Mouse (Mus musculus) kidney, adult 2 months (tissue): ENCODE measurements around the gene Dnhd1.

Experiments used
- CTCF ChIP-seq: fragments of 200-500 bp; conservative IDR thresholded peaks from 2 replicates; pipeline ENCODE4 v1.5.1; 2011; ENCODE audit warnings: low read depth, mild to moderate bottlenecking, control low read depth, low read length, moderate library complexity, mixed read lengths; ENCODE audit not compliant: insufficient read depth, insufficient read length
- POLR2A ChIP-seq: fragments of 200-500 bp; IDR thresholded peaks from one replicate; pipeline ENCODE4 v1.6.1; 2011; ENCODE audit warnings: low read depth, low read length, control low read depth

DNA sequence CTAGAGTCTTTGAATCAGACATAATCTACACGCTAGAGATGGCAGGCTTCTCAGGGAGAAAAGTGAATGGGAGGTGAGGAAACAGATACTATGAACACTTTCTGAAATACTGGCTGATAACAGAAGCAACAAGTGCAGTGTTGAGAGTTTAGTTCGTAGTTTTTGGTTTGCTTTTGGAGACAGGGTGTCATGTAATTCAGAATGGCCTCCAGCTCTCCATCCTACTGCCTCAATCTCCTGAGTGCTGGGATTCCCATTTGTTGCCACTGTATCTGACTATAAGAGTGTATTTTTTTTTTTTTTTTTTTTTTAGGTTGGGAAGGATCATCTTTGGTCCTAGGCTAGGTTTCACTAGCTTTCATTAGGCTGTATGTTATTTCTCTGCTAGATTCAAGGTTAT lies 87.7 kb downstream of the Dnhd1 start:
- TF ChIP-seq CTCF (no peak), POLR2A (no peak)
